Mouse (Mus musculus) frontal cortex, postnatal 25 days (tissue): ENCODE data around the gene Nop58.
"Not testable (repeated sequence)": the region's sequence is repeated elsewhere in the genome, so short reads cannot be mapped to it uniquely, and the experiment has no call there.

Experiments used
- DNase-seq, 2 experiments: peaks; one replicate each; pipeline ENCODE4 v3.0.0; 2022; ENCODE audit warnings: low spot score in 2 of 2

Nop58 gene

DNA sequence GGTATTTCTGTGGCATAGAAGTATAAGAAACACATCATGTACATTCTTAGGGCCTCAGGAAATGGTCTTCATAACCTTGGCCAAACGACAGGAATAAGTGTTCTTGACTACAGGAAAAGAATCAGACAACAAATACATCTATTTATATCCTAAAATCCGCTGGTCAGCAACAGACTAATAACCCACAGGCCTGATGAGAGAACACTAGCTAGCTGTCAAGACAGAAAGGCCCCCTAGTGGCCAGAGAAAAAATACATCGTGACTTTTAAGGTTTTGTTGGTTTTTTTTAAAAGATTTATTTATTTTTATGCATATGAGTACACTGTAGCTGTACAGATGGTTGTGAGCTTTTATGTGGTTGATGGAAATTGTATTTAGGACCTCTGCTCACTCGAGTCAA, 35.1 kb downstream of the Nop58 start:
- DNase-seq: no peak

DNA sequence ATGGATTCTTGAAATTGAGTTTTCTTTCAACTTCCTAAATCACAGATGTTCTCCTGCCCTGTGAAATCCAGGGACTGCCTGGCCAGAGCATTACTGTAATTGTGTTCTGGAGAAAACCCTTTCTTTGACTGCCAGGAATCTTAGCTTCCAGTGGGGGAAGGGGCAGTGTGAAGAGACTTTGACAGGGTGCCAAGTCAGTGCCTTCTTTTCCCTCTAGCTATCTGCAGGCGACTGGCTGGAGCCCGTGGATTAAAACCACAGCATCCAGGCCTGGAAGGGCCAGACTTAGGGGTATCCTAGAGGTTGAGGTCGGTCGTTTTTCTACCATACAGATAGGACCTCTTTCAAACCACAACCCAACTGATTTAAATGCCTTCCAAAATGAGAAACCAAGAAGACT, 40.9 kb downstream of the Nop58 start:
- no peak for DNase-seq

DNA sequence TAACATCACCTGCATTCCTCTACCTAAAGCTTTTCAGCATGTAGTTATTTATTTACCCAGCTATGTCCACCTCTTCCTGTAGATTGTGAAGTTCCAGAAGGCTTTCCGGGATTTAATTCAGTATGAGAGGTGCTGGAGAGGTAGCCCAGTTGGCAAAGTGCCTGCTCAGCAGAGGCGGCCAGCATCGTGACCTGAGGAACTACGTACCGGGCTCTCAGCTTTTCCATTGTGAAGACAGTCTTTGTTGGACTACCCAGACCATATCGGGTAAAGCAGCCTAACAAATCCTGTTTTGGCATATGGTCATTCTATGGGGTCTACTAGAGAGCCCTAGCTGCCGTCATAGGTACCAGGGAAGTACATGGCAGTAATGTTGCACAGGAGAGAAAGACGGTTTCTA, 45.3 kb downstream of the Nop58 start:
- DNase-seq: no peak

DNA sequence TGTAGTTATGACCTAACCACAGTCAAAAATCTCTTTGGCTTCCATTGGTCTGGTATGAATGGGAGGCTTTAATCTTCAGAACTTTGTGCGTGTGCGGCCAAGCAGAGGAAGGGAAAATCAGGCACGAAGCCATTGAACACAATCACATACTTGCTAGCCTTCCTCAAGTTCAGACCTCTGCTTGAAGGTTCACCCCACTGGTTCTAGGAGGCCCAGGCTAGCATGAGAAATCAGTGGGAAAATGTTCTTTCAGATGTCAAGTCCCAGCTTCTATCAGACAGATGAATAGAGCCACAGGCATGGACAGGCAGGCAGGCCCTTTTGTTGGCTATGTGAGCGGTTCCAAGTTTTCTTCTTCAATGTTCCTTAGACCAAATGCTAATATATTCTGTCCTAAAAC, 46.0 kb downstream of the Nop58 start:
- no peak for DNase-seq

DNA sequence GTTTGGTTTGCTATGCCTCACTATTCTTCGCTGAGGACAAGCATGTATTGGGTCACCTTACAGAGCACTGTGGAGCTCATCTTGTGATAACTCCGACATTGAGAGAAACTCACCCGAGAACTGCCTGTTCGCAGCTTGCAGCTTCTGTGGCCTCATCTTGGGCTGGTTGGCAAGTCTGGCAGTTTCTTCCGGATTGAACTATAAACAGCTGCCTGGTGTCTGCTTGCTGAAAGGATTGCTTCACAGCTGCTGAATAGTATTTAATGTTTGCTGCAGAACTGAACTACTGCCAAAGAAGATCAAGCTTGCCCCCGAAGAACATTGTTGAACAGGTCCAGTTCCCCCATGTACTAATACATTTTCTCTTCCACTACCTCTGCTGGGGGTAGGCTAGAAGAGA, 49.3 kb downstream of the Nop58 start:
- peak in 1 of 2 experiments; percentile 12 for DNase-seq

DNA sequence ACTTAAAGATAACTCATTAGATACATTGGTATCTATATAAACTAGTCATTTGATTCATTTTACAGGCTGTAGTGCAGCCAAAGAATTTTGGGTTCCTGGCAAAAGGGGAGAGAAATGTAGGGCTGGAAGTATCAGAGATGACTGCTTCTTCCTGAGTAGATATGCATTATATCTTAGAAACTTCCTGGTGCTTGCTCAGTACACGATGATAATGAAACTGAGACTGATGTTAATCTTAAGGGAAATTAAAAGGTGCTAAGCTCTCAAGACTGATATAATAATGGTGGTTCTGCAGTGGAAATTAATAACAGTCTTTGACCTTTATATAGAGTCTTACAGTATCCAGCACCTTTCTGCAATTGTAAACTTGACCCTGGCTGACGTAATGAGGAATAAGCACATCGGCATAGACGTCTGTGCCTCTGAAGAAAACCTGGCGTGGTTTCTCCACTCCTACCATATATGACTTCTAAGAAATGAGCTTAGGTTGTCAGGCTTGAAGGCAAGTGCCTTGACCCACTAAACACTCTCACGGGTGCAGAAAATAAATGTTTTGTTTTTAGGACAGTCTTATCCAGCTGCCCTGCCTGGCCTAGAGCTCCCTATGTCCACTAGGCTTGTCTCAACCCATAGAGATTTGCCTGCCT, 54.1 kb downstream of the Nop58 start:
- DNase-seq: no peak

DNA sequence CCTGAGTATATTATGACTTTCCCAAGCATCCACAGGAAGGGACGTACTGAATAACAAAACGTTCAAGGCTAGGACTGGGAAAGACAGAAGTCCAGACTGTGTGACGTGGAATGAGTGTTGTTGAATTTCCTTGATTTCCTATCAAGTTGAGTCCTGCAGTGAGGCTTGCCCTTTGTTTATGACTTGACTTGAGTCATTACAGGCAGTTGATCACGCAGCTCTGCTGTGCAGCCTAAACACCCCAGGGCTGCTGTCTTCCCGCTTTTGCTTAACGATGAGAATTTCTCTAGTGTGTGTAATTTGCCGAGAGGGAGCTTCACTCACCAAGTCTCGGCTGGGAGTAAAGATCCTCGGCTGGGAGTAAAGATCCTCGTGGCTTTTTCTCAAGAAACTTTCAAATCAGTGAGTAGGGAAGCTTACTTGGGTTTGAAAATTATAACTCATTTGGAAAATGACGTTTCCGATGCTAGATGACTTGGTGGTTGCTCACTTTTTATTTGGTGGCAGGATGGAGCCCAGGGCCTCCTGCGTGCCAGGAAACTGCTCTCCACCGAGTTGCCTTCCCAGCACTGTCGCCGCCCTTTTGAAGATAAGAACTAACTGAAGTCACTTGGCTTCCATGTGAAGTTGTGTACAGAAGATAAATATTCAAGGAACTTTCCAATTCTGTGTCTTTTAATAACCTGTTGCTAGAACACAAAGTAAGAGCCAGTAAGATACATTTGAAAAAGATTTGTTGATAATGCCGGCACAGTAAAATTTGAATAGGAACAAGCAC, 55.0 kb downstream of the Nop58 start:
- no peak for DNase-seq

DNA sequence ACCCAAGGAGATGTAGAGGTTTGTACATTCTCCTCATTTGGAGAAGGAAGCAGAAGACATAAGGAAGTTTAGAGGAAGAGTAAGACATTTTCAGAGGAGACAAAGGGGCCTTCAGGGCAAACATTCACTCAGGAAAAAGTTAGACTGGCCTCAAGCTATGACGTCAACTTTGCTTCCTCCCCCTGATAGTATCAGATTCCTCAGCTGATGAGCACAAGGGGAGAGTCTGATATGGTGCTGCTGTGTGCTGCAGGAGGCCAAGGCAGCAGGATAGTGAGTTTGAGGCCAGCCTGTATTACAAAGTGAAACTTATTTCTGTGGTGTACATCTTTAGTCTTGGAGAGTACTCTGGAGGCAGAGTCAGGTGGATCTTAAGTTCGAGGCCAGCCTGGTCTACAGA, 64.3 kb downstream of the Nop58 start:
- DNase-seq: no peak

DNA sequence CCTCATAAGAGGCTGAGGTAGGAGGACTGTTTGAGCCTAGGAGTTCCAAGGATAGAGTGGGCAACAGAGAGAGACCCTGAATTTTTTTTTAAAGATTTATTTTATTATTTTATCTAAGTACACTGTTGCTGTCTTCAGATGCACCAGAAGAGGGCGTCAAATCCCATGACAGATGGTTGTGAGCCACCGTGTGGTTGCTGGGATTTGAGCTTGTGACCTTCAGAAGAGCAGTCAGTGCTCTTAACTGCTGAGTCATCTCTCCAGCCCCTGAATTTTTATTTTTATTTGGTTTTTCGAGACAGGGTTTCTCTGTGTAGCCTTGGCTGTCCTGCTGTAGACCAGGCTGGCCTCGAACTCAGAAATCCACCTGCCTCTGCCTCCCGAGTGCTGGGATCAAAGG, 65.0 kb downstream of the Nop58 start:
- DNase-seq: not testable (repeated sequence)

DNA sequence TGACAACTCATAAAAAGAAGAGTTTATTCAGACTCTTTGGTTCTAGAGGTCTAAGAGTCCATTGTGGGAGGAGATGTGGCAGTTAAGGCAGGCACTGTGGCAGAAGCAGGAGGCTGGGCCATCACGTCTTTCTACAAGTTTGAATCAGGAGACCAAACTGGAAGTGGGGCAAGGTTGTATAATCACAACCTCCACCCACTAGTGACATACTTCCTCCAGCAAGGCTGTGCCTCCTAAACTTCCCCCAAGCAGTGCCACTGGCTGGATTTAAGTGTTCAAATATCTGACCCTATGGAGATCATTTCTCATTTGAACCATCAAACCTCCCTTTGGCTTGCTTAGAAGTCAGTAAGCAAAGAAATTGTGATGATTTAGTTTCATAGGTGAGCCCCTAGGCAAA, 70.5 kb downstream of the Nop58 start:
- no peak for DNase-seq

DNA sequence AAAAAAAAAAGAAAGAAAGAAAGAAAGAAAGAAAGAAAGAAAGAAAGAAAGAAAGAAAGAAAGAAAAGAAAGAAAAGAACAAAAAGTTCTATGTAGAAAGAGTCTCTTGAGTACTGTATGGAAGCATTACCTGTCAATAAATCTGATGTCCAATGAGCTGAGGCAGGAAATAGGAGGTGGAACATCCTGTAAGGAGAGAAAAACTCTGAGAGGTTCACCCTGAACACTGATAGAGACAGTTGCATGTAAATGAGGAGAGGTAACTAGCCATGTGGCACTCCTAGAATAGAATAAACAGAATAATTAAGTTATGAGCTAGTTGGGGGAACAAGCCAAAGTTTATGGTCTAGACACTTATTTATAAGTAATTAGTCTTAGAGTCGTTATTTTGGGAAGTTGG, 73.6 kb downstream of the Nop58 start:
- DNase-seq: no peak

DNA sequence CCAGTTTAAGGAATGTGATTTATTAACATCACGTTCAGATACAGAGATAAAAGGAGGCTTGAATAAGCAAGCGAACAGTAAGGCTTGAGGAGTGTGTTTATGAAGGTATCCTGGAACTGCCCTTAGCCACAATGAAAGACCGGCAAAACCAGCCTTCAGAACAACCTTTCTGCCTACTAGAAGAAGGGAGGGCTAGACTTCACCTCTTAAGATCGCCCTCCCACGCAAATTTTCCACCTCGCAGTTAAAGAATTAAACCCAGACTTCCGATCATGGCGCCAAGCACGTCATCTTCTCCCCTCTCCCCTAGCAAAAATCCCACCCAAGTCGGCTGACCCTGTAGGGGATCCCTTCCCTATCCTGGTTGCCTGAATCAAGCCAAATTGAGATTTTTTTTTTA, 77.4 kb downstream of the Nop58 start:
- peak in 1 of 2 experiments; percentile 9 for DNase-seq

DNA sequence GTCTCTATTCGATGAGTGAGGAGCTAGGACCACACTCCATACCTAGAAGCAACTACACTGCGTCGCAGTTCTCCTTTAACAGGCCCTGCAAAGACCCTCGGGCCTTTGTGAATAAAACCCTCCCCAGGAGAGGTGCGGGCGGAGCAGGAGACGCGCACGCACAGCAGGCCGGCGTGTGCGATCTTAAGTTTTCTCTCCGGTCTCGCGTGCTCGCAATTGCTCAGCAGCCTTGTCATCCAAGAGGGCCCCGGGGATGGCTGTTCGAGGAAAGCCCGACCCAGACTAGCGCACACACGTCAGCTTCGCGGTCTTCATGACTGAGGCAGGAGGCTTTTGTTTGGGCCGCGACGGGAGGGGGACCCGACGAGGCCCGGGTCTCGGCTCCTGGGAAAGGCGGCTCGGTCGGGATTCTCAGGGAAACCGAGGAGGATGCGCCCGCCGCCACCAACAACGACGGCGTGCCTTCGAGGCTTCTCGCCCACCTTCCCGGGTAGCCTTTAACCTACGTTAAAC, 77.9 kb downstream of the Nop58 start:
- DNase-seq: peak in 1 of 2 experiments; percentile 35

DNA sequence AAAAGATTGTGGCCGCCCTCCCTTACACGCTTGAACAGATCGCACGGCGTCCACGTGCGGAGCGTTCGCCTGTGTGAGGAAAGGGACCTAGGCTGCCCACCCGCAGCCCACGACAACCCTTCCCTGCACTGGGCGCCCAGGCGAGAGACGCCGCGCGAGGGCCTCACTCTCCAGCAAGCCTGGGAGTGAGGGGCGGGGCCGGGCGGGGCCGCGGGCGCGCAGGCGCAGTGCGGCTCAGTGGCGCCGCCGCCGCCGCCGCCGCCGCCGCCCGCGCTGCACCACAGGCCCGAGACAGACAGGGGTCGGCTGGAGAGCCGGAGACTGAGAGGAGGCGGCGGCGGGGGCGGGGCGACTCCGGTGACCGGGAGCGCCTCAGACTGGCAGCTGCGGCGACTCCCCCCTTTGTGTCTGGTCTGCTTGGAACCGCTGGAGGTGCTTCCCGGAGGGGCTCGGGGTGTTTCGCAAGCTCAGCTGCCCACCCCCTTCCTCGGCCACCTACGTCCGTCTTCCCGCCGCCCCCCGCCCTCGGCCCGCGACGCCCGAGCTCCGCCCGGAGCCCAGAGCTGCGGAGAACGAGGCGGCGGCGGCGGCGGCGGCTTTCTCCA, 78.5 kb downstream of the Nop58 start, which contains the start of gene Bmpr2:
TSS of gene Bmpr2 (plus strand) at position 237 of the 605 bp plus-strand sequence.
- DNase-seq: peak; percentile 61 to 77

DNA sequence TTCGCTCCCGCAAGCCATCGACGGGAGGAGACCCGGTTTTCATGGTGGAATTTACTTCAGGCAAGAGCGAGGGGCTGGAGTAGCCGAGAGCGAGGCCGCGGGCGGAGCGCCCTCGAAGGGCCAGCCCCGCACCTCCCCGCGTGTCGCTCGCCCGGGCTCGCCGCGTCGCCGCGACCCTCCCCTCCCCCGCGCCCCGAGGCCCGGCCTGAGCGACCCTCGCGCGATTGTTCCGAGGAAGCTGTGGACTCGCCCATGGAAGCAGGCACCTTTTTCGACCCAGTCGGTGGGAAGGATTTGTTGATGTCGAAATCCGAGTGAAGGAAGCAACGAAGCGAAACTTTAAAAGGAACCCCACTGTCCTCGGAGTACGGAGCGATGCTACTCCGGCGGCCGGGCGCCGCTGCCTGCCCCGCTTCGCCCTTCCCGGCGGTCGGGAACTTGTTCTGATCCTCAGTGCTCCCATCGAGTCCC, 79.0 kb downstream of the Nop58 start:
- DNase-seq: peak; percentile 28 to 41

DNA sequence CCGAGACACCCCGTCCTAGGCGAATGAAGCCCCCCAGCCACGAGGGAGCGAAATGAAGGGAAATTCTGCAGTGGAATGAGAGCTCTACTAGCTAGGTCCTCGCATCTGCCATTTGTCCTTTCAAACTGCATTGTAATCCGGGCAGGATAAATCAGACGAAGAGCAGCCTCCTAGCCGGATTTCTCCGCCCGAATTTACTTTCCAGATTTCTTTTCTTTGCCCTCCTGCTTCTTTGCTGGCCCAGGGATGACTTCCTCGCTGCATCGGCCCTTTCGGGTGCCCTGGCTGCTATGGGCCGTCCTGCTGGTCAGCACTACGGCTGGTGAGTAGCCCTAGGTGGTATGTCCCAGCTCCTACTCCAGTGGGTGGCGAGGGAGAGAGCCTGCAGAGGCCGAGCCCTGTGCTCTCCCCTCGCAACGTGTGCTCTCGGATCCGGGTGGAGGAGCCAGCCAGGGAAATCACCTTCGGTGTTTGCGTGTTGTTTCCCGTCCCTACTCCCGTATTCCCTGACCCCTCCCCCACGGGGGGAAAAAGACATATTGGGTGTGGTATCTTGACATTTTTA, 79.7 kb downstream of the Nop58 start:
- DNase-seq: peak; percentile 10 to 14

DNA sequence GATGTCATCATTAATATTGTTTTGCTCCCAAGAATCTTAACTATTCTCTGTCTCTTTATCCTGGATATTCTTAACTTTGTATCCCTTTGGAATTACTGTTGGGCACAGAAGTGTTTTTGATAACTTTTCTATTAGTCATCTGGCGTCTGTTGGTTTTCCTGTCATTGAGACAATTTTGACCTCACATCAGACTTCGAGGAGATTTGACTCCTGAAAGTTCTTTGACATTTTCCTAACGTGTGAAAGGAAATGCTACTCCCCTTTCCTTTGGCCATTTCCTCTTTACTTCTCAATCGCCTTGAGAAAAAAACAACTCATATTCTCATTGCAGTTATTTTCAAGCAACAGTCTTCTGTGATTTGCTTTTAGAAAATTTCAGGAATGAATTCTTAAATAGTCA, 80.5 kb downstream of the Nop58 start:
- DNase-seq: no peak

DNA sequence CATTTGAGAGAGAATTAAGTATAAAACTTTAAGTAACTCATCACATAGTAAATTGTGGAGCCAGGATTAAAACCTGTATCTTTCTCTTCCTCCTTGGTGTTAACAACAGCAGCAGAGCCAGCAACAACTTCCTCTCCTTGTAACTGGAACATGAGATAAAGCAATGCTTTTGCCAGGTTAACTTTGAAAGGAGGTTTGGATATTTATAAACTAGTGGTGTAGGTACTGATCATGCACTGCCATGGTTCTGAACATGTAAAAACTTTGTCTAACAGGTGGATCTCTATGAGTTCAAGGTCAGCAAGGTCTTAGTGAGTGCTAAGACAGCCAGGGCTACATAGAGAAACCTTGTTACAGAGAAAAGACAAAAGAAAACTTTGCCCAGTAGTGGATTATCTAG, 81.9 kb downstream of the Nop58 start:
- DNase-seq: no peak
